Mouse (Mus musculus): ENCODE data around the gene Bap1.
A peak's percentile ranks its signal among the peaks of the same experiment; 100 is the strongest.

GRCm38 (mm10) chr14:31233996-31234591 lies 17.2 kb upstream of the Bap1 start:
- TF ChIP-seq CTCF (IDR thresholded peaks at IDR 0.05; ENCODE audit: borderline replicate concordance, insufficient read depth, low read depth, low read length) (peak; percentile 76), POLR2A (IDR thresholded peaks at IDR 0.05; ENCODE audit: borderline replicate concordance, insufficient read depth, low read length) (no peak)
